Mouse (Mus musculus) A20 (cell line): ENCODE results near the gene Dnase2a.

Experiments
- DNase-seq: peaks from one replicate; pipeline ENCODE4 v3.0.0-alpha.2; 2011; ENCODE audit warnings: low read depth, low spot score

Dnase2a gene

DNA sequence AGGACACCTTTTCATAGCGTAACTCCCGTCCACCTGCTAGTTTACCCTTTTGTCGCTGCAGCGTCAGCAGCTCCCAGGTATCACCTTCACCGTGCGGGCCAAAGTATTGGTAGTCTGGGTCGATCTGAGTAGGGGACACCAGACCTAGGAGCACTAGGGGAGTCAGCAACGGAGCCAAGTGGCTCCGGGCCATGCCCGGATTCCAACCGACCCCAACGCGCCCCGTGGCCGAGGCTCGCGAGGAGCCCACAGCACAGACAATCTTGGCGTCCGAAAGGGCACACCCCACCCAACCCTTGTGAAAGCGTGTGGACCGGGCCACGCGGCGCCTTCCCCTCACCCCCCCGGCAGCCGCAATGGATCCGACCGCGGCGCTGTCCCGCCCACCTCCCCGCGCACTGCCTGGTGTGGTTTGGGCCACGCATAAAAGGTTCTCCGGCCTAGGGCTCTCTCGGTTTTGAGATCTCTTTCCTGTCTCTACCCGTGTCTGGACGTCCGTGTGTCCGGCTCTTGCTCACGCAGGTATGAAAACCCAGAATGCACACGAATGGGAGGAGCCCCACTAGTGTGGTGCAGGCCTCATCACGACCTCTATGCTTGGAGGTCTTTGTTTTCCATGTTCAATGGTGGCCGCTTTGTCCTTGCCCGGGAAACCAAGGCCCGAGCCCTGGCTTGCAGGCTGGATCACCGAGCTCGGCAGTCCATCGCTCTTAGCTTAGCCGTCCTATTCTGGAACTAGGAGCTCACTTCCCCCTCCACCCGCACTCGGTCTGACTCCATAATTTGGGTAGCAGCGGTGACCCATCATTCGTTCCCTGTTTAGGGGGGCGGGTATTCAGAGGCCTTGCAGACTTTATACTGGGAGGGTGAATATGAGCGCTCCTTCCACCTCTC, 61.1 kb downstream of the Dnase2a start, which contains the start of the genes Gm49661, Prdx2 and Rnaseh2a:
Gene Gm49661, minus strand, starts transcription at position 193 of the 894 bp plus-strand sequence.
Gene Prdx2, plus strand, starts transcription at position 347 of the 894 bp plus-strand sequence.
Gene Rnaseh2a, minus strand, starts transcription at position 527 of the 894 bp plus-strand sequence.
- peak; percentile 89 for DNase-seq

DNA sequence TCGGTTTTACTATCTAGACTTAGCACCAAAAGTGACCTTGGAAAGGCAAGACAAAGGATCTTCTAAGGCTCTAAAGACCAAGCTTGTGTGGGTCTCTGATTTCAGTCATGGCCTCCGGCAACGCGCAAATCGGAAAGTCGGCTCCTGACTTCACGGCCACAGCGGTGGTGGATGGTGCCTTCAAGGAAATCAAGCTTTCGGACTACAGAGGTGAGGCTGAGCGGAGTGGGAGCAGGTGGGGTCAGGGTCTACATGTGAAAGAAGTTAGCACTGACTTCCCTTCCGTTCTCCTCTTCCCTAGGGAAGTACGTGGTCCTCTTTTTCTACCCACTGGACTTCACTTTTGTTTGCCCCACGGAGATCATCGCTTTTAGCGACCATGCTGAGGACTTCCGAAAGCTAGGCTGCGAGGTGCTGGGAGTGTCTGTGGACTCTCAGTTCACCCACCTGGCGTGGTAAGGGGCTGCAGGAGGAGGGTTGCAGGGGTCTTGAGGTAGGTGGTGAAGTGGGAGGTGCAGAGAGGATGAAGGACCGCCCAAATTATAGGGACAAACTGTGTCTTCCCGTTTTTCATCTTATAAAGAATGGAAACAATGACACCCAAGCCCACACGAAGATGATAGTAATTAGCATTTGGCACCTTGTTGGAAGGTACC, 61.9 kb downstream of the Dnase2a start:
- DNase-seq: peak; percentile 29

DNA sequence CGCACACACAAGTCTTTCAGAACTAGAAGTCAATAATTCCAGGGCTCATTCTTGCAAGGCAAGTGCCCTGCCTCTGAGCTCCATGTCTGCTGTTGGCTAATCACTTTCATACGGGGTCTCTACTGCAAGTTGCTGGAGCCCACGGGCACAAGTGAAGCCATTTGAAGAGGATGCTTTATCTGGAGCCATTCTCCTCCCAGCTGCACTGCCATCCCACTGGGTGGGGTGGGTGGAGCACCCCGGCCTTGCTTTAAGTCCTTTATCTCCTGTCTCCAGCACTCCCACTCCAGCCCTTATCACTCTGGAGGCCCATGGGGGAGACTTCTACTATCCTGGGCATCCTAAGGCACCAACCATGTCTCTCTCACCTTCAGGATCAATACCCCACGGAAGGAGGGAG, 62.6 kb downstream of the Dnase2a start:
- no peak for DNase-seq
